Mouse (Mus musculus): ENCODE measurements around the gene Hopx.

Gene Hopx

GRCm38 (mm10) chr5:77114817-77115731 lies at the start of gene Hopx:
Gene Hopx (minus strand): TSS chr5:77115121.
- peak; percentile 88 for DNase-seq (ENCODE audit: low spot score)

- no peak for DNase-seq (ENCODE audit: low spot score)
Measured at GRCm38 (mm10) chr5:77163597-77163996, 48.7 kb upstream of the Hopx start.

DNA sequence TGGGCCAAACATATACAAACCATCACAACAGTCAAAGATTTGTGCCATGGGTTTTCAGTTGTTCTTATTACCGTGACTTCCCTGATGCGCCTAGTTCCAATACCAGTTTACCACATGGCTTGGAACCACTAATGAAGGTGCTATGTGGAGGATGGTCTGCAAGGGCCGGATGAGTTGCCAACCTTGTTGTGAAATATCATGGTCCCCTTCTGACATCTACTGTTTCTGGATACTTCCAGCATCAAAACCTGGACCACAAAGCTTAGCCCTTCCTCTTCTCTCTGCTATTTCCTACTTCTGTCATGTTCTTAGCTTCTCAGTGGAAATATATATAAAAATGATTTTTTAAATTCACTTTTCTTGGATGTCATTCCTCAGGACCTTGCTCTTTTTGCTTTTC lies 47.6 kb upstream of the Hopx start:
- no peak for DNase-seq (ENCODE audit: low spot score)

DNA sequence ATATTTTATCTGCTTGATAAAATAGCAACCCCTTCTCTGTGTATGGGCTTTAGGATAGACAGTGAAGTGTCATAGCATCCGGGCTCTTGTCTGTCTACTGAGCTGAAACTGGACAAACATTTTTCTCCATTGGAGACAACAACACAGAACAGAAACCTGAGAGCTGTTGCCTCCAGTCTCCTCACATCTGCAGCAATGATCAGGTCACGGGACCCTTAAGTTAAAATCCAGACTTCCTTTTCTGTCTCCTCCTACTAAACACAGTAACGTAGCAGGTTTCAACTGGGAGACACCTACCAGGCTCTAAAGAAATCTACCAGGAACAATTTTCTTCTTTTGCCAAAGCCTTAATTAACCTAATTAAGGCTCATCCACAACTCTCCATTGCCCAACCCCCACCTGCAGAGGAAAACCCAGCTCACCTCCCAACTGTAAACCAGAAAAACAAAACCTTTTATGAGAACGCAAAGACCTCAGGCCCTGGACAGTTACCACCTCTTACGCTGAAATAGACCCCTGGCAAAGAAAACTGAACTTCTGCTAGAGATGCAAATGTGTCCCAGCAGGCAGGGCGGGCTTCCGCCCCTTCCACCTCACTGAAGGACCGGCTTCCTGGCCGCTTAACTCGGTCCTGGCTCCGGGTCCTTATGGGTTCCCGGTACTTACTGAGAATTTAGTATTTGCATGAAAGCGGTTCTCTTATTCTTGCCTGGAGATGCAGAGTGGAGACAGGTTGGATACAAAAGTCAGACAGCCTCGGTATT lies 43.0 kb upstream of the Hopx start:
- DNase-seq (ENCODE audit: low spot score) = no peak

DNA sequence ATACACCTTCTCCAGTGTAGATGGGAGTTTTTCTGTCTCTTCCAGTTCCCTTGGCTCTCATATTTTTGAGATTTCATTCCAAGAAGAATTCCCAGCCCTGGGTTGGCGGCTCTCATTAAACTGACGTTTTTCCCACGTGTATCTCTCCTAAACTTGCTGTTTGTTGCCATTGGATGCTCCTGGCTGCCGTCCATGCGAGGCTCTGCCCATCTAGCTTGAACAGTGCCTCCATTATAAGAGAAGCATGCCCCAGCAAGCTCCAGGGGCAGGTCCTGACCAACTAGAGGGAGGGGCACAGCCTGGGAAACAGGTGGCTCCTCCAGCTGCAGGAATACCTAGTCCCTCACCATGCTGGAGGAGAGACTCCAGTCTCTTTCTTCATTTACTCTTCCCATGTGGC lies 42.0 kb upstream of the Hopx start:
- DNase-seq (ENCODE audit: low spot score) = no peak

GRCm38 (mm10) chr5:77155526-77155925 lies 40.6 kb upstream of the Hopx start:
- DNase-seq (ENCODE audit: low spot score) = no peak

DNA sequence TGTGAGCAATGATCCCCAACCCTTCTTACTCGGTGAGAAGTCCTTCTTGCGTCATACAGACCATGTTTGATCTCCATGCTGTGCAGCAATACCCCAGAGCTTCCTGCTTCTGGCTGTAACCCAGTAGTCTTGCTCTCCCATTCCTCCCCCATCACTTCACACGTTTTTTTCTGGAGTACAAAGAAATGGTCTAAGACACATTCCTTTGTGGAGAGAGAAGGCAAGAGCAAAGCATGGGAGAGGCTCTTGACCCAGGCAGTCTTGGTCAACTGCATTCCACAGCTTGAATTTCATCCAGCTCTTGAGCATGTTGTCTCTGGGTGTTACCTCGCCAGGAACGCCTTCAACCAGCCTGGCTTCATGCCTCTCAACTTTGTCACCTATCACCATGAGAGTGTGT lies 39.9 kb upstream of the Hopx start:
- peak; percentile 92 for DNase-seq (ENCODE audit: low spot score)

DNA sequence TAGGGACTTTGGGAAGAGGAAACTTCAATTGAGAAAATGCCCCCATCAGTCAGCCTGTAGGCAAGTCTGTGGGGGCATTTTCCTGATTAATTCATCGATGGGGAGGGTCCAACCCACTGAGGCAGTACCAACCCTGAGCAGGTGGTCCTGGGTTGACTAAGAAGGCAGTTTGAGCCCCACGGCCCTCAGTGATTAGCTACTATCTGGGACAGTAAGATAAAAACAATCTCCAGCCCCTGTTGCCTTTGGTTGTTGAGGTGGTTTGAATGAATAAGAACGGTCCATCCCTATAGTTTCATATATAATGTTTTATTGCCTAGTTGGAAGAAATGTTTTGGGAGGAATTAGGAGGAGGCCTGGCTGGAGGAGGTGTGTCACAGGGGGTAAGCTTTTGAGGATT lies 36.8 kb upstream of the Hopx start:
- no peak for DNase-seq (ENCODE audit: low spot score)

- peak; percentile 85 for DNase-seq (ENCODE audit: low spot score)
Measured at GRCm38 (mm10) chr5:77151075-77151474, 36.2 kb upstream of the Hopx start.

DNA sequence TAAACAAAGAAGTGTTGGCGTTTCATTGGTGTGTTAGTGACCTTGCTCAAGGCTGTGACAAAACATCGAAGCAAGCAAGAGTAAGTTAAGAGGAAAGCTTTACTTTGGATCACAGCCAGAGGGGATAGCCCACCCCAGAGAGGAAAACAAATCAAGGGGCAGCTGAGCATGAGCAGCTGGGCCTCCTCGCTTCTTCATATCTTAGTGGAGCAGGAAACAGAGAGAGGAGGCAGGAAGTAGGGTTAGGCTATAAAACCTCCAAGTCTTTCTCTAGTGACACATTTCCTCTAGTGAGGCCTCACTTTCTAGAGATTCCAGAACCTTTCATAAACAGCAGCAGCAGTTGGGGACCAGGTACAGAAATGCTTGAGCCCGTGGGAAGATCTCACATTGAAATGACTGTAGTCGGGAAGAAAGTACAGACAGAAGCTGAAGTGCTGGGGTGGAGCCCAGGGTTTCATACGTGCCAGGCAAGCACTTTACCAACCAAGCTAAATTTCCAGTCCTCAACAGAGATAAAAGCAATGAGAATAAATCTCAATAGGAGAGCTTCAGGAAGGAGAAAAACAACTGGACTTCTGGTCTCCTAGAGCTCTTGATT lies 33.2 kb upstream of the Hopx start:
- no peak for DNase-seq (ENCODE audit: low spot score)

GRCm38 (mm10) chr5:77146459-77147170 lies 31.7 kb upstream of the Hopx start:
- no peak for DNase-seq (ENCODE audit: low spot score)

GRCm38 (mm10) chr5:77144647-77145046 lies 29.7 kb upstream of the Hopx start:
- peak; percentile 48 for DNase-seq (ENCODE audit: low spot score)

DNA sequence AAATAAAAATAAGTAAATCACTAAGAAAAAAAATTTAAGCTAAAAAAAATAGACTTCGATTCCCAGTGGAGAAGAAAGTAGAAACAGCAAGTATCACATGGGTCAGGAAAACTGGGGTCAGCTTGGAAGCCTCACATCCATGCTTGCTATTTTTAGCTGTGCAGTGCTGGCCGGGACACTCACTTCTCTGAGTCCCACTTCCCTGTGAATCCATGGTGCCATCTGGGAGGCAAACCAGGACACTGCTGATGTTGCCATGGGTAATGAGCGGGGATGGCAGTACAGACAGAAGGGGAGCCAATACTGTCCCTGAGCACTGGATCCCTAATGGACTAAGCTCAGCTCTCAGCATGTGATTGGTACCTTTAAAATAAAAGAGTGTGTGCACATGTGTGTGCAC lies 28.2 kb upstream of the Hopx start:
- DNase-seq (ENCODE audit: low spot score) = no peak

DNA sequence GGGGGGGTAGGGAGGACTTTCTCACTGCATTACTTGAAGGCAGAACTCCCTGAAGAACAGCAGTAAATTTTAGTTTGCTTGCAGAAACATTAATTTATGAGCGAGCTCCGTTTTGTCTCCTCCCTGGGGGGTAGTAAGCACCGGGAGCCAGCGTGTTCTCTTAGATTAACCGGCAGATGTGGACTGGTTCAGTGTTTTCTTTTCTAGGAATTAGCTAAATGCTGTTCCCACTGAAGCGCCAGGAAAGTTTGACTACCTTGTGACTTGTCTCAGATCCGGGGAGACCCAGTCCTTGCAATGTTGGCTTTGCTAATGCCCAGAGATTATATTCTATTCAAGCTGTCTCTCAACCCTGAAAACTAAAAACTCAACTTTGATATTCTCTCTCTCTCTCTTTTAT lies 26.4 kb upstream of the Hopx start:
- no peak for DNase-seq (ENCODE audit: low spot score)

DNA sequence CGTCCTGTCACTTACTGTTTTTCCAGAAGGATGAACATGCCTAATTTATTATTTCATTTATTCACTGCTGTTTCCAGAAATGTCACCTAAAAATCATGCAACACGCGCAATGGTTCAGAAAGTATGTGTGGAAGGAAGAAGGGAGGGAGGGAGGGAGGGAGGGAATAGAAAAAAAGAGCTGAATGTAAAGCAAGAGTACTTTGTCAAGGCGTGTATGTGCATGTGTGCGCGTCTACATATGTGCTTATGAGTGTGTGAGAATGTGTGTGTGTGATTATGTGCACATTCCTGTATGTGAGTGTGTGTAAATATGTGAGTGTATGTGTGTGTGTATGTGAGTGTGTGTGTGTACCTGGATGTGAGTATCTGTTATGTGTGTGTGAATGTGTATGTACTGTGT lies 25.9 kb upstream of the Hopx start:
- no peak for DNase-seq (ENCODE audit: low spot score)

DNA sequence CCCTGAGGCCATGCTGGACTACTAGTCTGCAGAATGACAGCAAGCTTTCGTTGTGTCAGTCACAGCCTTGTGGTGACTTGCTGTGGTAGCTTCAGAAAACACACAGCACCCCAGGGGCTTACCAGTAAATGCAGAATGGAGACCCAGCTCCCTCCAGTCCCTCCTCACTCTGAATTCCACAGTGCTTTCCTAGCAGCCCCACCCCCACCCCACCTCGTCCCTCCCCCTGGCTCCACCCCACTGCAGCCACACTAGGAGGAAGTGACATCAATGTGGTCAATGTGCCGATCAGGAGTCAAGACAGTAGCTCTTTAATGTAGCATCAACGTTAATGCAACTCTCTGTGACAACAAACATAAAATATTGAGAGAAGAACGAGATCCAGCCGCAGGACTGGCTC lies 25.2 kb upstream of the Hopx start:
- DNase-seq (ENCODE audit: low spot score) = peak; percentile 52

DNA sequence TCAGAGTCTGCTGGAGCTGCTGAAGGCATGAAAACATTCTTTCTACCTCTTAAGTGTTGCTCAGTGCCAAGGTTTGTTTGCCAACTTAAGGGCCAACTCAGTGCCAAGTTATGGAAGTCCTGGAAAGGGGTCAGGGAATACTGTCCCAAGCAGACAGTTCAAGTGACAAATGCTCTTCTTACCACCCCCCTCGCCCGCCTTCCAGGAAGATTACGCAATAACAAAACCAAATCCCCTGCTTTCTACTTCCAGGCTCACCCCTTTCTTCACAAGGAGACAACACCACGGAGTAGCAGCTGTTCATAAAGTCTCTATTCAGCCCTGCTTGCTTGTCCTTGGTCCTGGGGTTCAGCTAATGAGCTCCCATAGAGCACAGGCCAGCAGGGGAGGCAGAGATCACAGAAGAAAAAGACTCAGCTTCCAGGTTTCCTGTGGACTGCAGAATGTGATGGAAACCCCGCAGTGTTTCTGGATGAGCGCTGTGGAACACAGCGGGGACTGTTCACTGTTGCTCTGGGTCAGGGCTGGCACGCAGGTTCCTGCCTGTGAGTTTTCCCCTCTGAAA lies 22.9 kb upstream of the Hopx start:
- DNase-seq (ENCODE audit: low spot score) = peak; percentile 79

DNA sequence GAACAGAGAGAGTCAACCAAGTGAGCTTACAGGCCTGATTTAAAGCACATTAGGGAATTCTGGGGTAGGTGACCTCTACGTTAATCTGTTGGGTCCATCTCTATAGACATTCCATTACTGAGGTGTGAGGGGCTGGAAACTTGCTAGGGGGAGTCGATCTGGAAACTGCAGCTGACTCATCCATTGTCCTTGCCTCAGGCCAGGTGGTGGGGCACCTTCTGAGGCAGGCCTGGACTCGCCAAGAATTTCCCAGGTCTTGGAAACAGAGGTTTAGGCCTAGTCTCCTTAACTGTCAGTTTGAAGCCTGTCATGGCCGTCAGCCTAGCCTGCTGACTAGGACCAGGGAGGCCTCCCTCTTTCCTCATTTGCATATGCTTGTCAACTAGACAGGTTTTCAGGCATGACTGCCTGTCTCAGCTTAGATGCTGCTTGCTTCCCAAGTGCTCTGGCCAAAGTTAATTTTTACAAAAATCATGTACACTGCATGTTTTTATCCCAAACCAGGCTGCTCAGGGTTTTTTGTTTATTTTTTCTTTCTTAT lies 21.8 kb upstream of the Hopx start:
- DNase-seq (ENCODE audit: low spot score) = no peak

- no peak for DNase-seq (ENCODE audit: low spot score)
Measured at GRCm38 (mm10) chr5:77134961-77135360, 20.0 kb upstream of the Hopx start.

DNA sequence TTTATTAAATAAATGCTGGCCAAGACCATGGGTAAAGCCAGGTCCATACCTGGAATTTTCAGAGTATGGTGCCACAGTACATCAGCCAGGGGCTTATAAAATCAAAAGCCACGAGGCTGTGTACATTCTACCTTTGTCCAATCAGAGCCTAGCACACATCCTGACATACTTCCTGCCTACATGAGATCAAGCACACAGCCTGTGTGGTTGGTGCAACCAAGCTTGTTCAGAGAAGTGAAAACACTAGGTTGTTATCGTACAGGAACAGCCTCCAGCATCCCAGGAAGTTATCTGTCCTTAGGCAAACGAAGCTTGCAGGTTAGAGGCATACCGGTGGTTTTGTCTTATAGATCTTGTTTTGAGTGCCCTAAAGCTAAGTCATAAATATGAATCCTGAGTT lies 19.5 kb upstream of the Hopx start:
- no peak for DNase-seq (ENCODE audit: low spot score)

GRCm38 (mm10) chr5:77133960-77134359 lies 19.0 kb upstream of the Hopx start:
- DNase-seq (ENCODE audit: low spot score) = no peak
